Comparison of ENCODE assay signal across 17 mouse cellular contexts in the genomic region with DNA sequence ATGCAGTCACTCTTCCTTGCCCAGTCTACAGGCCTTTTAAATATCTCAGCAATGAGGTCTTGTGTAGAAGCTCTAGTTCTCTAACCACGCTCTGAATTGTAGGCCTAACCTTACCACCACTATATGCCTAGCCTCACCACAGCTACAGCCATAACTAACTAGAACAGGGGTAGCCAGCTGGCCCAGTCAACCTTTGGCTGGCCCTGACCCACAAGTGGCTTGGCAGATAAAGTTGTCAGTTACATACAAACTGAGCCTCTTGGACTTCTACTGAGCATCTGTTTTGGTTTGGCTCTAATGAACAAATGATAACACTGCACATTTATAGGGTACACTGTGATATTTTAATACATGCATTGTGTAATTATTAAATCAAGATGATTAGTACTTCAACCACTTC. TPM values are rescaled to one million over a fixed set of nuclear protein-coding genes. Genes with fewer than 3 reads are reported as not detected.
DNase-seq lines count a peak whose midpoint lies in the region; ATAC-seq lines count a peak whose summit lies in the region.
"Had no signal": no experiment of that assay in that cellular context is flagged by ENCODE, and none has a peak within 500 bp of the region (broad histone marks: within the 10 kb centered on the region; RNA-seq: fewer than 3 reads in every experiment).

No protein-coding gene starts in this region.

- no peaks in the 10 kb centered on the region for H3K9me3 ChIP-seq in heart, embryonic 11.5 days (replicated peaks; ENCODE audit: control insufficient read depth, low read length)
- no peaks in the 10 kb centered on the region for H3K9me3 ChIP-seq in hindbrain, embryonic 12.5 days (replicated peaks)
- H3K9me3 ChIP-seq: embryonic facial prominence, embryonic 12.5 days; hindbrain, embryonic 10.5 days; kidney, embryonic 15.5 days; limb, embryonic 10.5 days; liver, embryonic 13.5 days; midbrain, embryonic 15.5 days had no signal

- H3K4me2 ChIP-seq in heart, embryonic 11.5 days, result no peak overlapping the region
- no peak overlapping the region for H3K4me2 ChIP-seq in hindbrain, embryonic 12.5 days (replicated peaks)
- H3K4me2 ChIP-seq: embryonic facial prominence, embryonic 12.5 days; kidney, embryonic 15.5 days; liver, embryonic 13.5 days; midbrain, embryonic 15.5 days had no signal

- 89% methylated on average over 1 of the region's 1 CpGs for WGBS in heart, embryonic 11.5 days (ENCODE audit: insufficient replicate concordance)
- WGBS in hindbrain, embryonic 12.5 days, result 96% methylated on average over 1 of the region's 1 CpGs

- H3K27ac ChIP-seq in heart, embryonic 11.5 days (ENCODE audit: low read depth, low read length), result no peak overlapping the region
- no peak overlapping the region for H3K27ac ChIP-seq in hindbrain, embryonic 12.5 days
- H3K27ac ChIP-seq: embryonic facial prominence, embryonic 12.5 days; hindbrain, embryonic 10.5 days; kidney, embryonic 15.5 days; limb, embryonic 10.5 days; liver, embryonic 13.5 days; midbrain, embryonic 15.5 days had no signal

- H3K4me1 ChIP-seq in heart, embryonic 11.5 days (ENCODE audit: control insufficient read depth, insufficient read depth, low read length), result no peaks in the 10 kb centered on the region
- no peaks in the 10 kb centered on the region for H3K4me1 ChIP-seq in hindbrain, embryonic 12.5 days
- H3K4me1 ChIP-seq: embryonic facial prominence, embryonic 12.5 days; hindbrain, embryonic 10.5 days; kidney, embryonic 15.5 days; limb, embryonic 10.5 days; liver, embryonic 13.5 days; midbrain, embryonic 15.5 days had no signal

- no peaks in the 10 kb centered on the region for H3K27me3 ChIP-seq in heart, embryonic 11.5 days (ENCODE audit: control insufficient read depth, insufficient read depth, low read length)
- H3K27me3 ChIP-seq in hindbrain, embryonic 12.5 days, result no peaks in the 10 kb centered on the region
- H3K27me3 ChIP-seq: embryonic facial prominence, embryonic 12.5 days; kidney, embryonic 15.5 days; liver, embryonic 13.5 days; midbrain, embryonic 15.5 days had no signal

- DNase-seq in heart, adult 18-20 months, result peak; percentile 63 to 81
- DNase-seq in adipocyte (ENCODE audit: low spot score), result peak; percentile 39
- peak; percentile 57 to 65 for DNase-seq in heart, adult 9 months (ENCODE audit: low spot score in 2 of 2)
- DNase-seq in frontal cortex, postnatal 25 days (ENCODE audit: low spot score in 2 of 2), result no peak
- DNase-seq: B cell, adult 2 months; cerebellum, adult 9-10 months; liver, embryonic 13.5 days; thymus, postnatal 36 days had no signal

- peaks cover 8% of the 10 kb centered on the region for H3K36me3 ChIP-seq in heart, embryonic 11.5 days (ENCODE audit: control insufficient read depth, insufficient read depth, low read length)
- peaks cover 5% of the 10 kb centered on the region; the same call in 1 of the 2 replicates for H3K36me3 ChIP-seq in hindbrain, embryonic 12.5 days
- H3K36me3 ChIP-seq: midbrain, embryonic 15.5 days had no signal

- H3K4me3 ChIP-seq in heart, embryonic 11.5 days (ENCODE audit: low read depth, low read length), result no peak overlapping the region
- no peak overlapping the region for H3K4me3 ChIP-seq in hindbrain, embryonic 12.5 days
- H3K4me3 ChIP-seq: embryonic facial prominence, embryonic 12.5 days; hindbrain, embryonic 10.5 days; kidney, embryonic 15.5 days; limb, embryonic 10.5 days; liver, embryonic 13.5 days; midbrain, embryonic 15.5 days had no signal

- no peak for ATAC-seq in heart, embryonic 11.5 days (replicated peaks; ENCODE audit: insufficient number of reproducible peaks, low FRiP score, low TSS enrichment)
- ATAC-seq in megakaryocyte-erythroid progenitor cell, adult 5-6 weeks (replicated peaks; ENCODE audit: low FRiP score, low TSS enrichment, poor library complexity, severe bottlenecking), result peak; percentile 91
- ATAC-seq in hindbrain, embryonic 12.5 days (ENCODE audit: low FRiP score), result no peak
- ATAC-seq: forebrain, embryonic 16.5 days; midbrain, embryonic 15.5 days had no signal

- no peak overlapping the region for H3K9ac ChIP-seq in heart, embryonic 11.5 days (ENCODE audit: low read depth, low read length)
- no peak overlapping the region for H3K9ac ChIP-seq in hindbrain, embryonic 12.5 days
- H3K9ac ChIP-seq: embryonic facial prominence, embryonic 12.5 days; kidney, embryonic 15.5 days; liver, embryonic 13.5 days; midbrain, embryonic 15.5 days had no signal

RNA-seq across cellular contexts. Expression of a gene that starts 16.3 kb away (rescaled TPM):
- 10 to 100 TPM; 27.6 to 37.5 TPM for total RNA-seq in heart, adult 18-20 months (2021)
- polyA plus RNA-seq in heart, embryonic 11.5 days (2014; fragmentation: Nextera tagmentation; extraction: Ambion mirVana), result 210 and 221 TPM in 2 replicates
- total RNA-seq in megakaryocyte-erythroid progenitor cell, adult 5-6 weeks (2014; fragmentation: Nextera tagmentation), result 83.6 and 104 TPM in 2 replicates
- total RNA-seq in megakaryocyte-erythroid progenitor cell, adult 5-6 weeks (2017), result 129 and 168 TPM in 2 replicates
- 164 and 170 TPM in 2 replicates for polyA plus RNA-seq in hindbrain, embryonic 12.5 days (2016; fragmentation: Nextera tagmentation; extraction: Ambion mirVana)

RNA-seq across cellular contexts. Expression of a gene that starts 48.9 kb away (rescaled TPM):
- 10 to 100 TPM; 29.3 to 32.8 TPM for total RNA-seq in heart, adult 18-20 months (2021)
- 20.3 and 20.8 TPM in 2 replicates for polyA plus RNA-seq in heart, embryonic 11.5 days (2014; fragmentation: Nextera tagmentation; extraction: Ambion mirVana)
- total RNA-seq in megakaryocyte-erythroid progenitor cell, adult 5-6 weeks (2014; fragmentation: Nextera tagmentation), result 44.4 and 55.8 TPM in 2 replicates
- total RNA-seq in megakaryocyte-erythroid progenitor cell, adult 5-6 weeks (2017), result 23.0 and 25.5 TPM in 2 replicates
- 32.8 and 36.5 TPM in 2 replicates for polyA plus RNA-seq in hindbrain, embryonic 12.5 days (2016; fragmentation: Nextera tagmentation; extraction: Ambion mirVana)

RNA-seq across cellular contexts. Expression of a gene that starts 58.9 kb away (rescaled TPM):
- 10 to 100 TPM; 33.8 to 33.9 TPM for total RNA-seq in heart, adult 18-20 months (2021)
- 4.0 and 5.3 TPM in 2 replicates for polyA plus RNA-seq in heart, embryonic 11.5 days (2014; fragmentation: Nextera tagmentation; extraction: Ambion mirVana)
- 12.5 and 30.4 TPM in 2 replicates for total RNA-seq in megakaryocyte-erythroid progenitor cell, adult 5-6 weeks (2014; fragmentation: Nextera tagmentation)
- 26.3 and 27.8 TPM in 2 replicates for total RNA-seq in megakaryocyte-erythroid progenitor cell, adult 5-6 weeks (2017)
- polyA plus RNA-seq in hindbrain, embryonic 12.5 days (2016; fragmentation: Nextera tagmentation; extraction: Ambion mirVana), result 5.4 and 5.8 TPM in 2 replicates

Comparison
In these comparisons a context has a peak if more than half of its experiments do, and no peak if none do; other contexts are left out.
1. DNase-seq: peak in heart, adult 18-20 months (2 of 2), adipocyte (single experiment) and heart, adult 9 months (2 of 2); none in frontal cortex, postnatal 25 days (0 of 2).